13 mouse cellular contexts compared by ENCODE assay signal in the genomic region with DNA sequence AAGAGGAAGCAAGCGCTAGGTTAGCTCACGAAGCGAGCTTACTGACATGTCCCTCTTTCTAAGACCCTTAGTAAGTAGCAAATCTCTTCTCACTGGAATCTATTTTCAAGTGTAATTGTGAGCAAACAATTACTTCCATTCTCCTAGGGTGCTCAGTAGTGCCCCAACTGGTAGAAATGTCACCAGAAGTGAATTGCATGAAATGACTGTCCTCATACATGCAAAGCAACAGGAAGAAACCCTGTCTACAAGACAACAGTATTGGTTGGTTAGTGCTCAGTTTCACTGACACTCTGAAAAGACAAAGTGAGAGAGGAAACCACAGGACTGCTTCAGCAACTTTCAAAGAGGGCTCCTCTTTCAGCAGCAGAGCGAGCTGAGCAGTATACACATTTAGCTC.
A peak's percentile ranks its signal among the peaks of the same experiment; 100 is the strongest.
DNase-seq lines count a peak whose midpoint lies in the region; ATAC-seq and TF ChIP-seq lines count a peak whose summit lies in the region.
"Had no signal": no experiment of that assay in that cellular context is flagged by ENCODE, and none has a peak within 500 bp of the region (broad histone marks: within the 10 kb centered on the region; RNA-seq: fewer than 3 reads in every experiment).

No protein-coding gene starts in this region.

- TF ChIP-seq POLR2A in bone marrow macrophage, adult 2 months (IDR thresholded peaks at IDR 0.05; ENCODE audit: borderline replicate concordance, low read depth, low read length), result no peak

- H3K9ac ChIP-seq in hindbrain, postnatal 0 days (replicated peaks; ENCODE audit: low read length), result no peak overlapping the region
- no peak overlapping the region for H3K9ac ChIP-seq in hindbrain, embryonic 16.5 days (ENCODE audit: low read depth, low read length)
- no peak overlapping the region for H3K9ac ChIP-seq in kidney, embryonic 16.5 days (replicated peaks; ENCODE audit: low read length)
- H3K9ac ChIP-seq in neural tube, embryonic 15.5 days (replicated peaks), result no peak overlapping the region
- H3K9ac ChIP-seq: forebrain, embryonic 15.5 days; limb, embryonic 12.5 days; midbrain, embryonic 12.5 days; stomach, embryonic 15.5 days had no signal

- H3K9me3 ChIP-seq in hindbrain, postnatal 0 days (ENCODE audit: low read length), result no peaks in the 10 kb centered on the region
- no peaks in the 10 kb centered on the region for H3K9me3 ChIP-seq in hindbrain, embryonic 16.5 days (ENCODE audit: control insufficient read depth, low read length)
- H3K9me3 ChIP-seq in kidney, embryonic 16.5 days (ENCODE audit: low read length), result no peaks in the 10 kb centered on the region
- no peaks in the 10 kb centered on the region for H3K9me3 ChIP-seq in neural tube, embryonic 15.5 days (replicated peaks)
- H3K9me3 ChIP-seq: forebrain, embryonic 15.5 days; limb, embryonic 12.5 days; midbrain, embryonic 12.5 days; stomach, embryonic 15.5 days had no signal

- H3K36me3 ChIP-seq in hindbrain, postnatal 0 days (ENCODE audit: insufficient read depth, low read length), result no peaks in the 10 kb centered on the region
- H3K36me3 ChIP-seq in hindbrain, embryonic 16.5 days (ENCODE audit: control insufficient read depth, insufficient read depth, low read length), result no peaks in the 10 kb centered on the region
- H3K36me3 ChIP-seq in kidney, embryonic 16.5 days (ENCODE audit: insufficient read depth, low read length), result 0 out of 2 replicates have a peak, but pooled peaks cover 4% of the 10 kb centered on the region
- H3K36me3 ChIP-seq in neural tube, embryonic 15.5 days, result no peaks in the 10 kb centered on the region
- H3K36me3 ChIP-seq: forebrain, embryonic 15.5 days; limb, embryonic 12.5 days; midbrain, embryonic 12.5 days; stomach, embryonic 15.5 days had no signal

- no peak overlapping the region for H3K27ac ChIP-seq in hindbrain, postnatal 0 days
- H3K27ac ChIP-seq in hindbrain, embryonic 16.5 days (ENCODE audit: low read depth, low read length), result no peak overlapping the region
- peak overlapping the region; percentile 20 for H3K27ac ChIP-seq in bone marrow macrophage, adult 2 months (ENCODE audit: insufficient read depth, low read depth, low read length)
- no peak overlapping the region for H3K27ac ChIP-seq in kidney, embryonic 16.5 days (ENCODE audit: low read length)
- no peak overlapping the region for H3K27ac ChIP-seq in neural tube, embryonic 15.5 days (replicated peaks)
- H3K27ac ChIP-seq: forebrain, embryonic 15.5 days; limb, embryonic 12.5 days; midbrain, embryonic 12.5 days; stomach, embryonic 15.5 days had no signal

- TF ChIP-seq CTCF in hindbrain, postnatal 0 days (IDR thresholded peaks at IDR 0.05; ENCODE audit: low read depth), result peak; percentile 52
- no peak for TF ChIP-seq CTCF in bone marrow macrophage, adult 2 months (IDR thresholded peaks at IDR 0.05; ENCODE audit: low read depth, low read length)

- H3K4me2 ChIP-seq in hindbrain, postnatal 0 days (ENCODE audit: low read depth, low read length), result no peak overlapping the region
- H3K4me2 ChIP-seq in hindbrain, embryonic 16.5 days (ENCODE audit: low read length), result no peak overlapping the region
- no peak overlapping the region for H3K4me2 ChIP-seq in kidney, embryonic 16.5 days (replicated peaks; ENCODE audit: low read depth, low read length)
- H3K4me2 ChIP-seq in neural tube, embryonic 15.5 days, result no peak overlapping the region
- H3K4me2 ChIP-seq: forebrain, embryonic 15.5 days; limb, embryonic 12.5 days; midbrain, embryonic 12.5 days; stomach, embryonic 15.5 days had no signal

- H3K27me3 ChIP-seq in hindbrain, postnatal 0 days (ENCODE audit: insufficient read depth, low read length), result no peaks in the 10 kb centered on the region
- no peaks in the 10 kb centered on the region for H3K27me3 ChIP-seq in hindbrain, embryonic 16.5 days (replicated peaks; ENCODE audit: control insufficient read depth, insufficient read depth, low read length)
- no peaks in the 10 kb centered on the region for H3K27me3 ChIP-seq in kidney, embryonic 16.5 days (ENCODE audit: insufficient read depth, low read length)
- H3K27me3 ChIP-seq in neural tube, embryonic 15.5 days (replicated peaks), result no peaks in the 10 kb centered on the region
- H3K27me3 ChIP-seq: forebrain, embryonic 15.5 days; limb, embryonic 12.5 days; midbrain, embryonic 12.5 days; stomach, embryonic 15.5 days had no signal

- no peaks in the 10 kb centered on the region for H3K4me1 ChIP-seq in hindbrain, postnatal 0 days (ENCODE audit: insufficient read depth, low read length)
- no peaks in the 10 kb centered on the region for H3K4me1 ChIP-seq in hindbrain, embryonic 16.5 days (ENCODE audit: control insufficient read depth, insufficient read depth, low read depth, low read length)
- peaks cover 9% of the 10 kb centered on the region for H3K4me1 ChIP-seq in bone marrow macrophage, adult 2 months (ENCODE audit: control insufficient read depth, insufficient read depth, low read length)
- H3K4me1 ChIP-seq in kidney, embryonic 16.5 days (ENCODE audit: insufficient read depth, low read length), result no peaks in the 10 kb centered on the region
- H3K4me1 ChIP-seq in neural tube, embryonic 15.5 days, result no peaks in the 10 kb centered on the region
- H3K4me1 ChIP-seq: forebrain, embryonic 15.5 days; limb, embryonic 12.5 days; midbrain, embryonic 12.5 days; stomach, embryonic 15.5 days had no signal

- 96% methylated on average over 4 of the region's 4 CpGs for WGBS in hindbrain, postnatal 0 days
- 95% methylated on average over 4 of the region's 4 CpGs for WGBS in hindbrain, embryonic 16.5 days
- WGBS in kidney, embryonic 16.5 days, result 95% methylated on average over 4 of the region's 4 CpGs
- 92% methylated on average over 4 of the region's 4 CpGs for WGBS in neural tube, embryonic 15.5 days

- H3K4me3 ChIP-seq in hindbrain, postnatal 0 days (ENCODE audit: low read length), result no peak overlapping the region
- H3K4me3 ChIP-seq in hindbrain, embryonic 16.5 days (ENCODE audit: low read length), result no peak overlapping the region
- H3K4me3 ChIP-seq in bone marrow macrophage, adult 2 months (ENCODE audit: insufficient read depth, low read length), result no peak overlapping the region
- no peak overlapping the region for H3K4me3 ChIP-seq in kidney, embryonic 16.5 days (ENCODE audit: low read length)
- no peak overlapping the region for H3K4me3 ChIP-seq in neural tube, embryonic 15.5 days (replicated peaks)
- H3K4me3 ChIP-seq: forebrain, embryonic 15.5 days; limb, embryonic 12.5 days; midbrain, embryonic 12.5 days; stomach, embryonic 15.5 days had no signal

- peak; percentile 18 for DNase-seq in hindbrain, postnatal 0 days (ENCODE audit: low spot score)
- DNase-seq in CD4-positive, CD25-positive, alpha-beta regulatory T cell, adult 2 months (ENCODE audit: low read depth, low spot score), result peak; percentile 64
- peak; percentile 1 to 13 for DNase-seq in natural killer cell, adult 2 months (ENCODE audit: low spot score in 2 of 2)
- DNase-seq in testis, postnatal 10 days (ENCODE audit: low spot score), result no peak
- DNase-seq: kidney, adult 8-10 months had no signal

- ATAC-seq in hindbrain, postnatal 0 days, result no peak
- no peak for ATAC-seq in hindbrain, embryonic 16.5 days
- no peak for ATAC-seq in kidney, embryonic 16.5 days (ENCODE audit: low FRiP score, low TSS enrichment)
- ATAC-seq in neural tube, embryonic 15.5 days (ENCODE audit: low FRiP score), result no peak
- ATAC-seq: forebrain, embryonic 15.5 days had no signal
